Mouse (Mus musculus) left cerebral cortex, postnatal 4 days (tissue): ENCODE measurements around the gene Mpv17l. TPM values are rescaled to one million over a fixed set of nuclear protein-coding genes. Genes with fewer than 3 reads are reported as not detected.

ENCODE experiments used
- total RNA-seq, 2 experiments: library from RNA; stranded (reverse); gene quantifications; 2 replicates each; pipeline ENCODE4 v1.2.3; 2021

Mpv17l gene
- total RNA-seq, 2 experiments from 2014 or later, result 46.6 to 53.9 TPM

Other genes with a start within 250 kb of the Mpv17l start
- 10 to 100 TPM; 32.4 to 37.4 TPM for gene Parn, start 235.0 kb upstream of the Mpv17l start, total RNA-seq
- gene Bfar, start 231.3 kb upstream of the Mpv17l start, total RNA-seq, result 10 to 100 TPM; 38.1 to 41.8 TPM
- 1 to 10 TPM; 4.6 to 6.1 TPM for gene 3110001I22Rik, start 231.2 kb upstream of the Mpv17l start, total RNA-seq
- gene Pla2g10, start 172.2 kb upstream of the Mpv17l start, total RNA-seq, result not detected
- 10 to 100 TPM; 52.6 to 56.6 TPM for gene Rrn3, start 122.5 kb upstream of the Mpv17l start, total RNA-seq
- 100 to 1,000 TPM; 107 to 109 TPM for gene Ntan1, start 84.3 kb upstream of the Mpv17l start, total RNA-seq
- 10 to 100 TPM; 79.0 to 79.2 TPM for gene Pdxdc1, start within 50 bp of the Mpv17l start, total RNA-seq
- 100 to 1,000 TPM; 246 to 247 TPM for gene 2900011O08Rik, start 83.4 kb downstream of the Mpv17l start, total RNA-seq
- gene Ifitm7, start 83.7 kb downstream of the Mpv17l start, total RNA-seq, result 1 to 10 TPM in 1 of 2 experiments, under 1 TPM in 1; 0.40 to 2.8 TPM